Mouse (Mus musculus): Measurements from ENCODE around the gene Stk17b. TPM values are rescaled to one million over a fixed set of nuclear protein-coding genes. Genes with fewer than 3 reads are reported as not detected.

Gene Stk17b
- polyA plus RNA-seq (2014; fragmentation: Nextera tagmentation; extraction: Ambion mirVana): 9.7 and 10.0 TPM in 2 replicates

GRCm38 (mm10) chr1:53784721-53785418, at the start of gene Stk17b:
TSS of gene Stk17b (minus strand) at chr1:53785224.
- no peaks in the 10 kb centered on the region for H3K36me3 ChIP-seq (ENCODE audit: control insufficient read depth, insufficient read depth, low read length)
- peak within 1 kb of the TSS; percentile 80 for H3K4me2 ChIP-seq (ENCODE audit: low read depth, severe bottlenecking)
- H3K9ac ChIP-seq (ENCODE audit: low read length): peak within 1 kb of the TSS; percentile 79
- ATAC-seq (ENCODE audit: insufficient number of reproducible peaks, low FRiP score, low TSS enrichment, low read depth) (peak; percentile 99), DNase-seq (ENCODE audit: low spot score) (peak; percentile 92)
- H3K27me3 ChIP-seq (ENCODE audit: control insufficient read depth, insufficient read depth, low read length): no peaks in the 10 kb centered on the region
- under 1% methylated on average over 68 of the region's 81 CpGs for WGBS
- H3K9me3 ChIP-seq (ENCODE audit: control insufficient read depth, low read length): no peaks in the 10 kb centered on the region
- H3K4me1 ChIP-seq (ENCODE audit: control insufficient read depth, insufficient read depth, low read length): no peaks in the 10 kb centered on the region
- peak within 1 kb of the TSS; percentile 80 for H3K4me3 ChIP-seq (ENCODE audit: low read depth, low read length)
- peak within 1 kb of the TSS; percentile 73; the same call in 1 of the 2 replicates for H3K27ac ChIP-seq (replicated peaks; ENCODE audit: low read depth, low read length)

- Histone ChIP-seq H3K9ac (ENCODE audit: low read length) (no peak overlapping the region), H3K4me1 (ENCODE audit: control insufficient read depth, insufficient read depth, low read length) (no peaks in the 10 kb centered on the region), H3K36me3 (ENCODE audit: control insufficient read depth, insufficient read depth, low read length) (no peaks in the 10 kb centered on the region), H3K9me3 (ENCODE audit: control insufficient read depth, low read length) (no peaks in the 10 kb centered on the region), H3K27me3 (ENCODE audit: control insufficient read depth, insufficient read depth, low read length) (no peaks in the 10 kb centered on the region), H3K4me2 (ENCODE audit: low read depth, severe bottlenecking) (no peak overlapping the region), H3K4me3 (ENCODE audit: low read depth, low read length) (no peak overlapping the region), H3K27ac (replicated peaks; ENCODE audit: low read depth, low read length) (no peak overlapping the region)
- no peak for ATAC-seq (ENCODE audit: insufficient number of reproducible peaks, low FRiP score, low TSS enrichment, low read depth)
- DNase-seq (ENCODE audit: low spot score): no peak
- WGBS: 83% methylated on average over 5 of the region's 5 CpGs
These were observed 45.3 kb upstream of the Stk17b start for GRCm38 (mm10) chr1:53830286-53830685.

- H3K4me3 ChIP-seq (ENCODE audit: low read depth, low read length): no peak overlapping the region
- no peak overlapping the region for H3K4me2 ChIP-seq (ENCODE audit: low read depth, severe bottlenecking)
- no peak overlapping the region for H3K9ac ChIP-seq (ENCODE audit: low read length)
- H3K4me1 ChIP-seq (ENCODE audit: control insufficient read depth, insufficient read depth, low read length): no peaks in the 10 kb centered on the region
- H3K27ac ChIP-seq (replicated peaks; ENCODE audit: low read depth, low read length): no peak overlapping the region
- DNase-seq (ENCODE audit: low spot score): no peak
- ATAC-seq (ENCODE audit: insufficient number of reproducible peaks, low FRiP score, low TSS enrichment, low read depth): no peak
- H3K36me3 ChIP-seq (ENCODE audit: control insufficient read depth, insufficient read depth, low read length): no peaks in the 10 kb centered on the region
- 77% methylated on average over 9 of the region's 9 CpGs for WGBS
- no peaks in the 10 kb centered on the region for H3K9me3 ChIP-seq (ENCODE audit: control insufficient read depth, low read length)
- H3K27me3 ChIP-seq (ENCODE audit: control insufficient read depth, insufficient read depth, low read length): no peaks in the 10 kb centered on the region
These were observed 44.1 kb upstream of the Stk17b start for GRCm38 (mm10) chr1:53829089-53829488.

- H3K4me3 ChIP-seq (ENCODE audit: low read depth, low read length): no peak overlapping the region
- no peaks in the 10 kb centered on the region for H3K9me3 ChIP-seq (ENCODE audit: control insufficient read depth, low read length)
- DNase-seq (ENCODE audit: low spot score) (no peak), ATAC-seq (ENCODE audit: insufficient number of reproducible peaks, low FRiP score, low TSS enrichment, low read depth) (no peak)
- no peak overlapping the region for H3K27ac ChIP-seq (replicated peaks; ENCODE audit: low read depth, low read length)
- 0 out of 2 replicates have a peak, but pooled peaks cover 4% of the 10 kb centered on the region for H3K4me1 ChIP-seq (ENCODE audit: control insufficient read depth, insufficient read depth, low read length)
- no peaks in the 10 kb centered on the region for H3K36me3 ChIP-seq (ENCODE audit: control insufficient read depth, insufficient read depth, low read length)
- H3K4me2 ChIP-seq (ENCODE audit: low read depth, severe bottlenecking): no peak overlapping the region
- H3K9ac ChIP-seq (ENCODE audit: low read length): no peak overlapping the region
- no peaks in the 10 kb centered on the region for H3K27me3 ChIP-seq (ENCODE audit: control insufficient read depth, insufficient read depth, low read length)
- WGBS: 87% methylated on average over 9 of the region's 9 CpGs
These were observed 39.7 kb upstream of the Stk17b start for GRCm38 (mm10) chr1:53824446-53825337.

- DNase-seq (ENCODE audit: low spot score): peak; percentile 61
- 6% methylated on average over 10 of the region's 10 CpGs for WGBS
- ATAC-seq (ENCODE audit: insufficient number of reproducible peaks, low FRiP score, low TSS enrichment, low read depth): peak; percentile 80
These were observed 38.8 kb upstream of the Stk17b start for GRCm38 (mm10) chr1:53823687-53824445.

GRCm38 (mm10) chr1:53821983-53822382, 37.0 kb upstream of the Stk17b start:
- ATAC-seq (ENCODE audit: insufficient number of reproducible peaks, low FRiP score, low TSS enrichment, low read depth): no peak
- 0 out of 2 replicates have a peak, but pooled peaks cover 4% of the 10 kb centered on the region for H3K4me1 ChIP-seq (ENCODE audit: control insufficient read depth, insufficient read depth, low read length)
- H3K36me3 ChIP-seq (ENCODE audit: control insufficient read depth, insufficient read depth, low read length): no peaks in the 10 kb centered on the region
- H3K27ac ChIP-seq (replicated peaks; ENCODE audit: low read depth, low read length): no peak overlapping the region
- H3K9ac ChIP-seq (ENCODE audit: low read length): no peak overlapping the region
- no peak overlapping the region for H3K4me3 ChIP-seq (ENCODE audit: low read depth, low read length)
- H3K27me3 ChIP-seq (ENCODE audit: control insufficient read depth, insufficient read depth, low read length): no peaks in the 10 kb centered on the region
- H3K9me3 ChIP-seq (ENCODE audit: control insufficient read depth, low read length): no peaks in the 10 kb centered on the region
- H3K4me2 ChIP-seq (ENCODE audit: low read depth, severe bottlenecking): no peak overlapping the region
- no peak for DNase-seq (ENCODE audit: low spot score)

More at GRCm38 (mm10) chr1:53823687-53824445, 38.8 kb upstream of the Stk17b start:
- H3K9me3 ChIP-seq (ENCODE audit: control insufficient read depth, low read length): no peaks in the 10 kb centered on the region
- no peaks in the 10 kb centered on the region for H3K27me3 ChIP-seq (ENCODE audit: control insufficient read depth, insufficient read depth, low read length)
- peak overlapping the region; percentile 34; the same call in 1 of the 2 replicates for H3K4me2 ChIP-seq (ENCODE audit: low read depth, severe bottlenecking)
- H3K9ac ChIP-seq (ENCODE audit: low read length): no peak overlapping the region
- H3K4me3 ChIP-seq (ENCODE audit: low read depth, low read length): no peak overlapping the region
- H3K4me1 ChIP-seq (ENCODE audit: control insufficient read depth, insufficient read depth, low read length): 0 out of 2 replicates have a peak, but pooled peaks cover 4% of the 10 kb centered on the region
- H3K36me3 ChIP-seq (ENCODE audit: control insufficient read depth, insufficient read depth, low read length): no peaks in the 10 kb centered on the region
- no peak overlapping the region for H3K27ac ChIP-seq (replicated peaks; ENCODE audit: low read depth, low read length)

GRCm38 (mm10) chr1:53820041-53820632, 35.1 kb upstream of the Stk17b start:
- no peaks in the 10 kb centered on the region for H3K36me3 ChIP-seq (ENCODE audit: control insufficient read depth, insufficient read depth, low read length)
- no peaks in the 10 kb centered on the region for H3K27me3 ChIP-seq (ENCODE audit: control insufficient read depth, insufficient read depth, low read length)
- no peaks in the 10 kb centered on the region for H3K9me3 ChIP-seq (ENCODE audit: control insufficient read depth, low read length)
- no peak for ATAC-seq (ENCODE audit: insufficient number of reproducible peaks, low FRiP score, low TSS enrichment, low read depth)
- H3K9ac ChIP-seq (ENCODE audit: low read length): no peak overlapping the region
- H3K27ac ChIP-seq (replicated peaks; ENCODE audit: low read depth, low read length): no peak overlapping the region
- H3K4me2 ChIP-seq (ENCODE audit: low read depth, severe bottlenecking): no peak overlapping the region
- 0 out of 2 replicates have a peak, but pooled peaks cover 4% of the 10 kb centered on the region for H3K4me1 ChIP-seq (ENCODE audit: control insufficient read depth, insufficient read depth, low read length)
- WGBS: 89% methylated on average over 5 of the region's 5 CpGs
- H3K4me3 ChIP-seq (ENCODE audit: low read depth, low read length): no peak overlapping the region
- DNase-seq (ENCODE audit: low spot score): no peak

Measured in limb, embryonic 11.5 days (tissue).